Mouse (Mus musculus) forebrain, postnatal 0 days (tissue): Measurements from ENCODE around the gene Arhgap24. TPM values are rescaled to one million over a fixed set of nuclear protein-coding genes. Genes with fewer than 3 reads are reported as not detected.

Experiments used
- ATAC-seq: fragments of 200-750 bp; cut with Nextera tagmentation; 2 replicates; pipeline ENCODE4 v1.8.0; 2017; ENCODE audit warnings: mild to moderate bottlenecking, moderate library complexity
- DNase-seq: peaks from one replicate; pipeline ENCODE4 v3.0.0-alpha.2; 2015
- H3K27ac ChIP-seq: fragments of 300-500 bp; sonication (generic); 2 replicates; pipeline ENCODE4 v1.5.1; 2014; ENCODE audit warnings: low read depth, mild to moderate bottlenecking, antibody characterized with exemption, low read length, moderate library complexity, mixed read lengths
- H3K27me3 ChIP-seq: fragments of 300-500 bp; sonication (generic); 2 replicates; pipeline ENCODE4 v1.6.1; 2014; ENCODE audit warnings: mild to moderate bottlenecking, low read length, mixed read lengths; ENCODE audit not compliant: insufficient read depth
- H3K36me3 ChIP-seq: fragments of 300-500 bp; sonication (generic); 2 replicates; pipeline ENCODE4 v1.6.1; 2014; ENCODE audit warnings: mild to moderate bottlenecking, moderate library complexity; ENCODE audit not compliant: insufficient read depth
- H3K4me1 ChIP-seq: fragments of 300-500 bp; sonication (generic); 2 replicates; pipeline ENCODE4 v1.6.1; 2014; ENCODE audit warnings: antibody characterized with exemption; ENCODE audit not compliant: insufficient read depth
- H3K4me2 ChIP-seq: fragments of 300-500 bp; sonication (generic); 2 replicates; pipeline ENCODE4 v1.6.1; 2014; ENCODE audit warnings: low read depth, mild to moderate bottlenecking, moderate library complexity
- H3K4me3 ChIP-seq: fragments of 300-500 bp; sonication (generic); 2 replicates; pipeline ENCODE4 v1.5.1; 2014; ENCODE audit warnings: low read depth, low read length, mixed read lengths
- H3K9ac ChIP-seq: fragments of 300-500 bp; sonication (generic); 2 replicates; pipeline ENCODE4 v1.6.1; 2014; ENCODE audit warnings: mild to moderate bottlenecking
- H3K9me3 ChIP-seq: fragments of 300-500 bp; sonication (generic); 2 replicates; pipeline ENCODE4 v1.6.1; 2016; ENCODE audit warnings: low read length
- CTCF ChIP-seq: sonication (generic); IDR thresholded peaks from 2 replicates; pipeline ENCODE4 v1.5.1; 2016; ENCODE audit warnings: antibody characterized with exemption, control low read depth, low read depth
- WGBS: fragments of 180-500 bp; shearing (Covaris S2); extraction: QIAGEN DNeasy Blood & Tissue Kit; methylation state at CpG from one replicate; pipeline ENCODE4 v1.1.7; 2014; 5-methylcytosine and 5-hydroxymethylcytosine counted together
- polyA plus RNA-seq: library from polyadenylated mRNA; unstranded; fragments of >200 nt; fragmentation: Nextera tagmentation; extraction: Ambion mirVana; gene quantifications from 2 replicates; pipeline ENCODE4 v1.2.1, GENCODE M21; 2015
- total RNA-seq: library from RNA; depleted of rRNA; stranded (reverse); fragments of >200 nt; gene quantifications from 2 replicates; pipeline ENCODE4 v1.2.3, GENCODE M21; 2014

Gene Arhgap24
- total and polyA plus RNA-seq, 2 experiments from 2014 or later = 6.0 to 8.6 TPM

- ATAC-seq = peak; percentile 77
- peak; percentile 62 for DNase-seq
- TF ChIP-seq CTCF = no peak
- no peaks in the 10 kb centered on the region for H3K36me3 ChIP-seq
- no peak overlapping the region for H3K27ac ChIP-seq
- H3K4me2 ChIP-seq = no peak overlapping the region
- no peak overlapping the region for H3K4me3 ChIP-seq
- H3K4me1 ChIP-seq = no peaks in the 10 kb centered on the region
- no peak overlapping the region for H3K9ac ChIP-seq
- H3K27me3 ChIP-seq = no peaks in the 10 kb centered on the region
- 47% methylated on average over 8 of the region's 8 CpGs for WGBS
- no peaks in the 10 kb centered on the region for H3K9me3 ChIP-seq
Measured at GRCm38 (mm10) chr5:102749020-102749419, 267.8 kb downstream of the Arhgap24 start.

GRCm38 (mm10) chr5:102750674-102751073 is 269.5 kb downstream of the Arhgap24 start:
- H3K4me2 ChIP-seq = no peak overlapping the region

DNA sequence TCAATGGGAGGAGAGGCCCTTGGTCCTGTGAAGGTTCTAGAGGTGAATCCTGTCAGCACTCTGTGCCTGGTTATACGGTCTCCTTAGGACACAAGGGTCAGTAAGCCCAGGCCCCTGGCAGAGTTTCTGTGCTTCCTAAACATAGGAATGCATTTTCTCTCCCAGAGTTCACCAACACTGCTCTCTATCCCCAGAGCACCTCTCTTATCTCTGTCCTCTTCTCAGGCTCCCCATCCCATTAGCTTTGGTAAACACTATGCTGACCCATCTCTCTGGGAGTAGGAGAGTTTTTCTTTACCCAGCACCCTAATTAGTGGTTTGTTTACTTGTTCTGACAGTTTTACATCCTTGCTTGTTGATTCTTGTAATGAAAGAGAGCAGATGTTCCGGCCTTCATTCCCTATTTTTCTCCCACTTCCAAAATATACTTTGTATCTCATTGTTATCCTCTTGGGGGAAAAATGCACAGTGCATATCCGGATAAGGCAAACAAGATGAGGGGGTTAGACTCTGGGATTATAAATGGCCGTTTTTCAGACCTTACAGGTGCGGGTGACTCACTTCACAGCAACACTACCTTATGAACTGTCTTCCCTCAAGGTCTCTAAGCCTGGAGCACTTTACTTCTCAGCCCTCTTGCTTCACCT is 270.6 kb downstream of the Arhgap24 start:
- ATAC-seq (no peak), DNase-seq (no peak)
- H3K36me3 ChIP-seq = no peaks in the 10 kb centered on the region
- no peak overlapping the region for H3K9ac ChIP-seq
- H3K4me2 ChIP-seq = no peak overlapping the region
- WGBS = 74% methylated on average over 5 of the region's 5 CpGs
- no peaks in the 10 kb centered on the region for H3K9me3 ChIP-seq
- no peaks in the 10 kb centered on the region for H3K27me3 ChIP-seq
- no peak overlapping the region for H3K4me3 ChIP-seq
- no peak overlapping the region for H3K27ac ChIP-seq
- H3K4me1 ChIP-seq = no peaks in the 10 kb centered on the region
- TF ChIP-seq CTCF = no peak

More at GRCm38 (mm10) chr5:102750674-102751073, 269.5 kb downstream of the Arhgap24 start:
- no peaks in the 10 kb centered on the region for H3K36me3 ChIP-seq
- H3K27ac ChIP-seq = no peak overlapping the region
- no peak overlapping the region for H3K9ac ChIP-seq
- TF ChIP-seq CTCF = no peak
- H3K27me3 ChIP-seq = no peaks in the 10 kb centered on the region
- DNase-seq = no peak
- no peaks in the 10 kb centered on the region for H3K9me3 ChIP-seq
- no peaks in the 10 kb centered on the region for H3K4me1 ChIP-seq
- no peak overlapping the region for H3K4me3 ChIP-seq
- peak; percentile 53 for ATAC-seq
- WGBS = 75% methylated on average over 5 of the region's 5 CpGs

GRCm38 (mm10) chr5:102752308-102752663 is 271.1 kb downstream of the Arhgap24 start:
- no peak for ATAC-seq
- H3K9me3 ChIP-seq = no peaks in the 10 kb centered on the region
- no peak for TF ChIP-seq CTCF
- no peaks in the 10 kb centered on the region for H3K27me3 ChIP-seq
- no peaks in the 10 kb centered on the region for H3K4me1 ChIP-seq
- WGBS = 53% methylated on average over 2 of the region's 2 CpGs
- H3K27ac ChIP-seq = no peak overlapping the region
- no peak overlapping the region for H3K9ac ChIP-seq
- no peak overlapping the region for H3K4me3 ChIP-seq
- H3K36me3 ChIP-seq = no peaks in the 10 kb centered on the region
- no peak for DNase-seq
- no peak overlapping the region for H3K4me2 ChIP-seq

DNA sequence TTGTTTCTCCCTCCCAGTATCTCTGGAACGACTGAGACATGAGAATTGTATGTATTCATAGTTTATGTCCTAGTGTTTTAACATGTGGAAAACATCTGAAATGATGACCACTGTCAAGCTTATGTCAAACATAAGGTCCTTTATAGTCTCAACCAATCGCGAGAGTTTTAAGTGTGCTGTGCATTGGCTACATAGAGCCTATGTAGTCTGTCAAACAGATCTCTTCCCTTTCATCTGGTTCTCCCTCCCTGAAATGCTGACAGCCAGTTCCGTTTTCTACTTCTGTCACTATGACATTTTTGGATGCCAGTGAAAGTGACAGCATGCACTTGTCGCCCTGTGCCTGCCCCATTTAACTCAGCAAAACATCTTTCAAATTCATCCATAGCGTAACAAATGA is 275.8 kb downstream of the Arhgap24 start:
- Histone ChIP-seq H3K27ac (no peak overlapping the region), H3K9me3 (no peaks in the 10 kb centered on the region), H3K9ac (no peak overlapping the region), H3K4me2 (no peak overlapping the region), H3K4me1 (no peaks in the 10 kb centered on the region), H3K4me3 (no peak overlapping the region), H3K27me3 (no peaks in the 10 kb centered on the region), H3K36me3 (no peaks in the 10 kb centered on the region)
- 64% methylated on average over 6 of the region's 6 CpGs for WGBS
- peak; percentile 38 for DNase-seq
- peak; percentile 80 for ATAC-seq
- TF ChIP-seq CTCF = no peak

DNA sequence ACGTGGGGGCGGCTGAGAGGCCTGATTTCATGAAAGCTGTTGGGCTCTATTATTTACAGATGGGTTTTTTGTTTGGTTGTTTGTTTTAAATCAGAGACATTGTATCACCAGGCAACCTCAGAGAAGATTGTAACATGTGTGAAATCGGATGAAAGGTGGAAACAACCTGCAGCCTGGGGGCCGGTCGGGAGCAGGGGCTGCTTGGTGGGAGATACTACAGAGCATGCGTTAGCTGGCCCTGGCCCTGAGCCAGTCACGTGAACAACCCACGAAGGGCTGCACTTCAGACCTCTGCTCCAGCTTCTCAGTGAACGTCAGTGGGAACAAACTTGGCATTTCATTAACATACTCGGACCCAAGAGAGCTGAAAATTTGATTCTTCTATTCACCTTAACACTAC is 284.5 kb downstream of the Arhgap24 start:
- H3K27me3 ChIP-seq = no peaks in the 10 kb centered on the region
- no peak for TF ChIP-seq CTCF
- H3K4me3 ChIP-seq = no peak overlapping the region
- H3K36me3 ChIP-seq = no peaks in the 10 kb centered on the region
- H3K4me2 ChIP-seq = no peak overlapping the region
- no peaks in the 10 kb centered on the region for H3K4me1 ChIP-seq
- 71% methylated on average over 10 of the region's 10 CpGs for WGBS
- H3K9me3 ChIP-seq = no peaks in the 10 kb centered on the region
- no peak for DNase-seq
- no peak for ATAC-seq
- no peak overlapping the region for H3K9ac ChIP-seq
- no peak overlapping the region for H3K27ac ChIP-seq

DNA sequence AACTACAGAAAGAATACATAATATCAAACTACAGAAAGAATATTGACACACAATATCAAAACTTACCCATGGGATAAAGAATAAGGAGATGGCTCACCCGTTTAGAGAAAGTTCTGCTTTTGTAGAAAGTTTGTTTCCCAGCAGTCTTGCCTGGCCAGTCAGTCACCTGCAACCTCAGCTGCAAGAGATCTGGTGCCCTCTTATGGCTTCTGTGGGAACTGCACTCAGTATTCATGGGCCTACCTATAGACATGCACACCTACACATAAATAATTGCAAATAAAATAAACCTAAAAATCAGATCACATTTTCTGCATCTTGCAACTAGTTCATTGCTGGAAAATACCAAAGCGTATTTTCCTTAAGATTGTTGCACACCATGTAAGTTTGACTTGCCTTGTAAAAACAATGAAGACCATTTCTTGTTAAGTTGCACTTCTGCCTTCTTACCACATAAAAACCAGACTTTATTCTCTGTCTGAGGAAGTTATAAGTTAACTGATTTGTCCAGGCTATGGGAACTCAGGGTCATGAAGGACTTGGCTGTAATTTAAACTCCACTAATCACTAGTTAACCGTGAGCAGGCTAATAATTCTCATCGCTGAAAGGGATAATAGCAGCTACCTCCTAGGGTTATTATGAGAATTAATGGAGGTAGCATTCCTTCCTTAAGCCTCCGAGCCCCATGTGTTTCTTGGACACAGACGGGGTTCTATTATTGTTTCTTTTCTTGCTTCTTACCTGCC is 285.3 kb downstream of the Arhgap24 start:
- H3K36me3 ChIP-seq = no peaks in the 10 kb centered on the region
- no peak overlapping the region for H3K4me3 ChIP-seq
- H3K4me1 ChIP-seq = no peaks in the 10 kb centered on the region
- DNase-seq (peak; percentile 32), ATAC-seq (no peak)
- no peak overlapping the region for H3K4me2 ChIP-seq
- H3K9ac ChIP-seq = no peak overlapping the region
- TF ChIP-seq CTCF = peak; percentile 63
- no peaks in the 10 kb centered on the region for H3K9me3 ChIP-seq
- WGBS = 76% methylated on average over 6 of the region's 6 CpGs
- H3K27ac ChIP-seq = no peak overlapping the region
- H3K27me3 ChIP-seq = no peaks in the 10 kb centered on the region
